In the genomic region with DNA sequence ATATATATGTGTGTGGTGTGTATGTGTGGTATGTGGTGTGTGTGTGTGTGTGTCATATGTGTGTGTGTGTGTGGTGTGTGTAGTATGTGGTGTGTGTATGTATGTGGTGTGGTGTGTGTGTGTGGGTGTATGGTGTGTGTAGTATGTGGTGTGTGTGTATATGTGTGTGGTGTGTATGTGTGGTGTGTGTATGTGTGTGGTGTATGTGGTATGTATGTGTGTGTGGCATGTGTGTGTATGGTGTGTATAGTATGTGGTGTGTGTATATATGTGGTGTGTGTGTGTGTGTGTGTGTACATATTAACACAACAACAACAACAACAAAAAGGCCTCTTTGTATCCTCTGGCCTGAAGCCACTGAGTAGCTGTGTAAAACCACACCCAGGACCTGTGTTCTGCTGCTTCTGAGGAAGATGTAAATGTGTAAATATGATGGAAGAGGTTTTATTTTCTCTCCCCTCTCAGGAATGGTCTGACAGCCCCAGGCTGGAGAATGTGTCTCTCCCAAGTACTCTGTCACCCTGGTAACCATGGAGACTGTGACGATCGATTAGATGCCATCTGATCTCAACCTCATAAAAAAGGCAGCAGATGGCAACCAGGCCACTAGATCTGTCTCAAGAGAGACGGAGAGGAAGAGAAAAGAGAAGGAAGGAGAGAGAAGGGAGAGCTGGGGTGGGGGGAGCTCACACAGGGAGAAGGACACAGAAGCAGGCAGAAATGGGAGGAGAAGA, we compare ENCODE assay signal across 15 mouse cellular contexts. TPM values are rescaled to one million over a fixed set of nuclear protein-coding genes. Genes with fewer than 3 reads are reported as not detected.
DNase-seq lines count a peak whose midpoint lies in the region; ATAC-seq and TF ChIP-seq lines count a peak whose summit lies in the region.
"Had no signal": no experiment of that assay in that cellular context is flagged by ENCODE, and none has a peak within 500 bp of the region (broad histone marks: within the 10 kb centered on the region; RNA-seq: fewer than 3 reads in every experiment).

No protein-coding gene starts in this region.

- TF ChIP-seq CTCF in intestine, postnatal 0 days (IDR thresholded peaks at IDR 0.05; ENCODE audit: low read depth) = no peak

- no peak overlapping the region for H3K4me2 ChIP-seq in forebrain, embryonic 11.5 days (ENCODE audit: low read depth, low read length, severe bottlenecking)
- no peak overlapping the region for H3K4me2 ChIP-seq in hindbrain, embryonic 16.5 days (ENCODE audit: low read length)
- peak overlapping the region; percentile 13; the same call in 1 of the 2 replicates for H3K4me2 ChIP-seq in neural tube, embryonic 13.5 days
- no peak overlapping the region for H3K4me2 ChIP-seq in intestine, postnatal 0 days (replicated peaks; ENCODE audit: low read depth)

- no peaks in the 10 kb centered on the region for H3K36me3 ChIP-seq in forebrain, embryonic 11.5 days (ENCODE audit: control insufficient read depth, insufficient read depth, low read length)
- H3K36me3 ChIP-seq in hindbrain, embryonic 16.5 days (ENCODE audit: control insufficient read depth, insufficient read depth, low read length) = no peaks in the 10 kb centered on the region
- no peaks in the 10 kb centered on the region for H3K36me3 ChIP-seq in neural tube, embryonic 13.5 days
- H3K36me3 ChIP-seq in intestine, postnatal 0 days (ENCODE audit: control insufficient read depth, insufficient read depth) = no peaks in the 10 kb centered on the region
- H3K36me3 ChIP-seq: heart, embryonic 10.5 days had no signal

- no peak overlapping the region for H3K9ac ChIP-seq in forebrain, embryonic 11.5 days (ENCODE audit: low read length)
- peak overlapping the region; percentile 28; the same call in 1 of the 2 replicates for H3K9ac ChIP-seq in hindbrain, embryonic 16.5 days (ENCODE audit: low read depth, low read length)
- 0 out of 2 replicates have a peak overlapping the region, but pooled peaks have one; percentile 26 for H3K9ac ChIP-seq in neural tube, embryonic 13.5 days
- no peak overlapping the region for H3K9ac ChIP-seq in intestine, postnatal 0 days (ENCODE audit: low read depth, low read length)
- H3K9ac ChIP-seq: liver, embryonic 14.5 days had no signal

- peak; percentile 41 for DNase-seq in layer of hippocampus, adult 9-11 months
- no peak for DNase-seq in layer of hippocampus, postnatal 14 days (ENCODE audit: low spot score in 2 of 2)
- no peak for DNase-seq in forebrain, embryonic 11.5 days (ENCODE audit: low spot score)
- DNase-seq in kidney, postnatal 4 days = no peak
- DNase-seq: adrenal gland, adult 2 months; cerebellum, adult 2 months; right cerebral cortex, postnatal 14 days had no signal

- no peaks in the 10 kb centered on the region for H3K9me3 ChIP-seq in forebrain, embryonic 11.5 days (ENCODE audit: control insufficient read depth, low read length)
- H3K9me3 ChIP-seq in hindbrain, embryonic 16.5 days (ENCODE audit: control insufficient read depth, low read length) = no peaks in the 10 kb centered on the region
- H3K9me3 ChIP-seq in neural tube, embryonic 13.5 days = no peaks in the 10 kb centered on the region
- H3K9me3 ChIP-seq in intestine, postnatal 0 days (ENCODE audit: control insufficient read depth) = no peaks in the 10 kb centered on the region
- H3K9me3 ChIP-seq: heart, embryonic 10.5 days had no signal

- peak overlapping the region; percentile 57 for H3K27ac ChIP-seq in forebrain, embryonic 11.5 days (ENCODE audit: low read depth, low read length)
- H3K27ac ChIP-seq in hindbrain, embryonic 16.5 days (ENCODE audit: low read depth, low read length) = peak overlapping the region; percentile 71
- H3K27ac ChIP-seq in neural tube, embryonic 13.5 days (replicated peaks) = peak overlapping the region; percentile 91
- H3K27ac ChIP-seq in intestine, postnatal 0 days (ENCODE audit: low read depth, low read length) = no peak overlapping the region
- H3K27ac ChIP-seq: heart, embryonic 10.5 days; liver, embryonic 14.5 days had no signal

- H3K4me3 ChIP-seq in forebrain, embryonic 11.5 days (ENCODE audit: low read depth, low read length) = no peak overlapping the region
- no peak overlapping the region for H3K4me3 ChIP-seq in hindbrain, embryonic 16.5 days (ENCODE audit: low read length)
- no peak overlapping the region for H3K4me3 ChIP-seq in neural tube, embryonic 13.5 days
- H3K4me3 ChIP-seq in intestine, postnatal 0 days (ENCODE audit: low read depth, low read length) = no peak overlapping the region
- H3K4me3 ChIP-seq: heart, embryonic 10.5 days; myocyte had no signal

- peaks cover 2% of the 10 kb centered on the region for H3K4me1 ChIP-seq in forebrain, embryonic 11.5 days (replicated peaks; ENCODE audit: control insufficient read depth, insufficient read depth, low read length)
- H3K4me1 ChIP-seq in hindbrain, embryonic 16.5 days (ENCODE audit: control insufficient read depth, insufficient read depth, low read depth, low read length) = peaks cover 18% of the 10 kb centered on the region
- peaks cover 48% of the 10 kb centered on the region for H3K4me1 ChIP-seq in neural tube, embryonic 13.5 days (replicated peaks)
- H3K4me1 ChIP-seq in intestine, postnatal 0 days (replicated peaks; ENCODE audit: control insufficient read depth, insufficient read depth, low read length) = no peaks in the 10 kb centered on the region

- WGBS in forebrain, embryonic 11.5 days = 57% methylated on average over 3 of the region's 3 CpGs
- WGBS in hindbrain, embryonic 16.5 days = 10% methylated on average over 3 of the region's 3 CpGs
- 4% methylated on average over 3 of the region's 3 CpGs for WGBS in neural tube, embryonic 13.5 days
- WGBS in intestine, postnatal 0 days = 25% methylated on average over 3 of the region's 3 CpGs

- ATAC-seq in forebrain, embryonic 11.5 days (replicated peaks; ENCODE audit: low FRiP score) = peak; percentile 33
- ATAC-seq in hindbrain, embryonic 16.5 days = peak; percentile 74
- peak; percentile 81 for ATAC-seq in neural tube, embryonic 13.5 days (ENCODE audit: low read depth)
- ATAC-seq in intestine, postnatal 0 days = no peak
- ATAC-seq in erythroid progenitor cell, adult 5-6 weeks (replicated peaks; ENCODE audit: low FRiP score, poor library complexity, severe bottlenecking) = no peak
- ATAC-seq: inflammation-experienced regulatory T-cells, adult 6 months had no signal

- no peaks in the 10 kb centered on the region for H3K27me3 ChIP-seq in forebrain, embryonic 11.5 days (ENCODE audit: control insufficient read depth, insufficient read depth, low read length)
- H3K27me3 ChIP-seq in hindbrain, embryonic 16.5 days (replicated peaks; ENCODE audit: control insufficient read depth, insufficient read depth, low read length) = no peaks in the 10 kb centered on the region
- no peaks in the 10 kb centered on the region for H3K27me3 ChIP-seq in neural tube, embryonic 13.5 days
- no peaks in the 10 kb centered on the region for H3K27me3 ChIP-seq in intestine, postnatal 0 days (replicated peaks; ENCODE audit: control insufficient read depth, insufficient read depth, low read length)

RNA-seq across cellular contexts. Expression of a gene that starts 42.7 kb away (rescaled TPM):
- 10 to 100 TPM; 10.6 to 12.3 TPM for total RNA-seq in layer of hippocampus, postnatal 14 days (2021)
- 5.5 and 5.7 TPM in 2 replicates for polyA plus RNA-seq in forebrain, embryonic 11.5 days (2014; fragmentation: Nextera tagmentation; extraction: Ambion mirVana)
- 4.5 and 5.4 TPM in 2 replicates for polyA plus RNA-seq in hindbrain, embryonic 16.5 days (2015; fragmentation: Nextera tagmentation; extraction: Ambion mirVana)
- polyA plus RNA-seq in neural tube, embryonic 13.5 days (2015; fragmentation: Nextera tagmentation; extraction: Ambion mirVana) = 8.8 and 9.2 TPM in 2 replicates
- 5.2 and 5.3 TPM in 2 replicates for polyA plus RNA-seq in intestine, postnatal 0 days (2015; fragmentation: Nextera tagmentation; extraction: Ambion mirVana)
- 2.9 and 5.0 TPM in 2 replicates for total RNA-seq in erythroid progenitor cell, adult 5-6 weeks (2015; ENCODE audit: low replicate concordance)
- 0.61 and 1.0 TPM in 2 replicates for total RNA-seq in erythroid progenitor cell, adult 5-6 weeks (2017; ENCODE audit: low replicate concordance)

RNA-seq across cellular contexts. Expression of a gene that starts 42.9 kb away (rescaled TPM):
- total RNA-seq in layer of hippocampus, postnatal 14 days (2021) = 1 to 10 TPM; 3.2 to 4.0 TPM
- 41.4 and 44.9 TPM in 2 replicates for polyA plus RNA-seq in forebrain, embryonic 11.5 days (2014; fragmentation: Nextera tagmentation; extraction: Ambion mirVana)
- 25.6 and 32.3 TPM in 2 replicates for polyA plus RNA-seq in hindbrain, embryonic 16.5 days (2015; fragmentation: Nextera tagmentation; extraction: Ambion mirVana)
- polyA plus RNA-seq in neural tube, embryonic 13.5 days (2015; fragmentation: Nextera tagmentation; extraction: Ambion mirVana) = 72.7 and 75.5 TPM in 2 replicates
- polyA plus RNA-seq in intestine, postnatal 0 days (2015; fragmentation: Nextera tagmentation; extraction: Ambion mirVana) = not detected in 2 replicates
- total RNA-seq in erythroid progenitor cell, adult 5-6 weeks (2015; ENCODE audit: low replicate concordance) = not detected in 2 replicates
- total RNA-seq in erythroid progenitor cell, adult 5-6 weeks (2017; ENCODE audit: low replicate concordance) = not detected in 2 replicates
- total RNA-seq: adrenal gland, adult 2 months had no signal
- polyA plus RNA-seq: adrenal gland, adult 2 months; inflammation-experienced regulatory T-cells, adult 6 months; liver, embryonic 14.5 days had no signal

Comparison
In these comparisons a context has a peak if more than half of its experiments do, and no peak if none do; other contexts are left out.
1. ATAC-seq: peak in forebrain, embryonic 11.5 days (single experiment), hindbrain, embryonic 16.5 days (single experiment) and neural tube, embryonic 13.5 days (single experiment); none in intestine, postnatal 0 days (single experiment) and erythroid progenitor cell, adult 5-6 weeks (single experiment).
2. H3K9ac ChIP-seq: peak in hindbrain, embryonic 16.5 days (single experiment) and neural tube, embryonic 13.5 days (single experiment); none in forebrain, embryonic 11.5 days (single experiment) and intestine, postnatal 0 days (single experiment).
3. RNA of a gene that starts 42.9 kb away (polyA plus RNA-seq): 72.7 to 75.5 TPM in neural tube, embryonic 13.5 days, 41.4 to 44.9 TPM in forebrain, embryonic 11.5 days and 25.6 to 32.3 TPM in hindbrain, embryonic 16.5 days; not detected in intestine, postnatal 0 days; every median in the first group is over 10 times any median in the second.